Mouse (Mus musculus): Measurements from ENCODE around the gene Grasp. TPM values are rescaled to one million over a fixed set of nuclear protein-coding genes. Genes with fewer than 3 reads are reported as not detected.

Grasp gene
- polyA plus RNA-seq, 1 experiment: 11.0 TPM

DNA sequence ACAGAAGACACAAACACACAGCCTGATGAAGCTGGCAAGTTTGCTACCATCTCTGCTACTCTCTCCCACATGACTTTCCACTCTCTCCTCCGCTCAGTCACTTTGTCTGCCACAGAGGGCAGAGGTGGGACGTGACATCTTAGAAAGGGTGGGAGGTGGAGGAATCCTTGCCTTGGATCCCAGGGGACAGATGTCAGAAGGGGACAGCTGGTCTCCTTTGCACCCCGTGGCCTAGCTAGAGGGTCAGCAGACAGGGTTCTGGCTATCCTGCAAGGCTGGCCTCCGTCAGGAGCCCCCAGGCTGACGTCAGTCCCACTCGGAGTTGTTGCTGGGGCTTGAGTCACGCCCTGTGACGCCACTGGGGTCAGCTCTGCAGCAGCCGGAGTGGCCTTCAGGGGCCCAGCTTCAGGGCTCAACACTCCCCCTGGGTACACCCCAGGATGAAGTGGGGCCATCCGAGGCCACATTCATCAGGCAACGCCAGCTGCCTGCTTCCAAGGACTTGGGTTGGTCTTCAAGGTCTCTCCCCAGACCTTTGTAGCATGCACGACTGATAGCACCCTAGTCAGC, 55.5 kb downstream of the Grasp start:
- H3ac ChIP-seq (ENCODE audit: control insufficient read depth, insufficient read length): no peak overlapping the region
- H3K79me2 ChIP-seq (ENCODE audit: control insufficient read depth, insufficient read depth): peaks cover 3% of the 10 kb centered on the region
- no peak for TF ChIP-seq MAX (IDR thresholded peaks at IDR 0.05; ENCODE audit: low read depth)
- TF ChIP-seq MYOG (IDR thresholded peaks at IDR 0.05; ENCODE audit: control insufficient read depth in 1 of 3, insufficient read depth in 1 of 3, insufficient read length in 2 of 3, low read depth in 2 of 3): peak in 1 of 3 experiments; percentile 65
- peak in 1 of 3 experiments; percentile 84 for TF ChIP-seq MYOD1 (IDR thresholded peaks at IDR 0.05; ENCODE audit: control insufficient read depth in 1 of 3, insufficient read length in 2 of 3, low read depth in 2 of 3)
- TF ChIP-seq POLR2A (IDR thresholded peaks at IDR 0.05; ENCODE audit: insufficient read length, low read depth): no peak
- no peaks in the 10 kb centered on the region for H3K36me3 ChIP-seq (ENCODE audit: control insufficient read depth, insufficient read depth)
- no peak overlapping the region for H3K4me3 ChIP-seq
- H3K4me2 ChIP-seq (ENCODE audit: low read depth): peak overlapping the region; percentile 30
- no peaks in the 10 kb centered on the region for H3K27me3 ChIP-seq (ENCODE audit: control insufficient read depth, insufficient read depth, insufficient read length)

Other genes starting within 250 kb of the Grasp start
- not detected for gene Gm47841, start 176.8 kb upstream of the Grasp start, polyA plus RNA-seq (2012; fragmentation: generic; extraction: Trizol)
- gene Fignl2, start 145.6 kb upstream of the Grasp start, polyA plus RNA-seq (2012; fragmentation: generic; extraction: Trizol): 0.02 TPM
- gene Ankrd33, start 108.4 kb upstream of the Grasp start, polyA plus RNA-seq (2012; fragmentation: generic; extraction: Trizol): not detected
- gene Acvrl1, start 95.7 kb upstream of the Grasp start, polyA plus RNA-seq (2012; fragmentation: generic; extraction: Trizol): 0.10 TPM
- 5.3 TPM for gene Acvr1b, start 50.1 kb upstream of the Grasp start, polyA plus RNA-seq (2012; fragmentation: generic; extraction: Trizol)
- gene Nr4a1, start 30.1 kb downstream of the Grasp start, polyA plus RNA-seq (2012; fragmentation: generic; extraction: Trizol): 15.3 TPM
- 110 TPM for gene Atg101, start 60.1 kb downstream of the Grasp start, polyA plus RNA-seq (2012; fragmentation: generic; extraction: Trizol)
- gene 6030408B16Rik, start 69.0 kb downstream of the Grasp start, polyA plus RNA-seq (2012; fragmentation: generic; extraction: Trizol): 0.16 TPM
- 7.7 TPM for gene Krt80, start 146.0 kb downstream of the Grasp start, polyA plus RNA-seq (2012; fragmentation: generic; extraction: Trizol)
- gene Krt7, start 186.9 kb downstream of the Grasp start, polyA plus RNA-seq (2012; fragmentation: generic; extraction: Trizol): 0.04 TPM
- gene Krt87, start 214.6 kb downstream of the Grasp start, polyA plus RNA-seq (2012; fragmentation: generic; extraction: Trizol): not detected
- gene Krt88, start 223.6 kb downstream of the Grasp start, polyA plus RNA-seq (2012; fragmentation: generic; extraction: Trizol): not detected
- gene Krt81, start 239.6 kb downstream of the Grasp start, polyA plus RNA-seq (2012; fragmentation: generic; extraction: Trizol): not detected
- not detected for gene Krt86, start 249.3 kb downstream of the Grasp start, polyA plus RNA-seq (2012; fragmentation: generic; extraction: Trizol)